Mouse (Mus musculus) hindbrain, postnatal 0 days (tissue): ENCODE data around the gene Pcnx2. TPM values are rescaled to one million over a fixed set of nuclear protein-coding genes. Genes with fewer than 3 reads are reported as not detected.

Source experiments
- ATAC-seq: fragments of 200-750 bp; cut with Nextera tagmentation; 2 replicates; pipeline ENCODE4 v1.8.0; 2017; ENCODE audit warnings: mild to moderate bottlenecking, moderate TSS enrichment, moderate library complexity
- DNase-seq: peaks from one replicate; pipeline ENCODE4 v3.0.0-alpha.2; 2015; ENCODE audit warnings: low spot score
- H3K27ac ChIP-seq: fragments of 300-500 bp; sonication (generic); 2 replicates; pipeline ENCODE4 v1.5.1; 2014; ENCODE audit warnings: mild to moderate bottlenecking
- H3K27me3 ChIP-seq: fragments of 300-500 bp; sonication (generic); 2 replicates; pipeline ENCODE4 v1.6.1; 2014; ENCODE audit warnings: low read length, mixed read lengths; ENCODE audit not compliant: insufficient read depth
- H3K36me3 ChIP-seq: fragments of 300-500 bp; sonication (generic); 2 replicates; pipeline ENCODE4 v1.6.1; 2014; ENCODE audit warnings: low read length, mixed read lengths; ENCODE audit not compliant: insufficient read depth
- H3K4me1 ChIP-seq: fragments of 300-500 bp; sonication (generic); 2 replicates; pipeline ENCODE4 v1.6.1; 2014; ENCODE audit warnings: antibody characterized with exemption, low read length, mixed read lengths; ENCODE audit not compliant: insufficient read depth
- H3K4me2 ChIP-seq: fragments of 300-500 bp; sonication (generic); 2 replicates; pipeline ENCODE4 v1.6.1; 2014; ENCODE audit warnings: low read depth, mild to moderate bottlenecking, low read length, moderate library complexity, mixed read lengths
- H3K4me3 ChIP-seq: fragments of 300-500 bp; sonication (generic); 2 replicates; pipeline ENCODE4 v1.5.1; 2014; ENCODE audit warnings: low read length
- H3K9ac ChIP-seq: fragments of 300-500 bp; sonication (generic); replicated peaks from 2 replicates; pipeline ENCODE4 v1.6.1; 2014; ENCODE audit warnings: mild to moderate bottlenecking, low read length, moderate library complexity, mixed read lengths
- H3K9me3 ChIP-seq: fragments of 300-500 bp; sonication (generic); 2 replicates; pipeline ENCODE4 v1.6.1; 2016; ENCODE audit warnings: low read length, mixed read lengths
- CTCF ChIP-seq: IDR thresholded peaks from 2 replicates; pipeline ENCODE4 v1.5.1; 2016; ENCODE audit warnings: antibody characterized with exemption, control low read depth, low read depth
- WGBS: fragments of 180-500 bp; shearing (Covaris S2); extraction: QIAGEN DNeasy Blood & Tissue Kit; methylation state at CpG from one replicate; pipeline ENCODE4 v1.1.7; 2014; 5-methylcytosine and 5-hydroxymethylcytosine counted together
- polyA plus RNA-seq: library from polyadenylated mRNA; unstranded; fragments of >200 nt; fragmentation: Nextera tagmentation; extraction: Ambion mirVana; gene quantifications from 2 replicates; pipeline ENCODE4 v1.2.1, GENCODE M21; 2015
- total RNA-seq: library from RNA; depleted of rRNA; stranded (reverse); fragments of >200 nt; gene quantifications from 2 replicates; pipeline ENCODE4 v1.2.3, GENCODE M21; 2014

Pcnx2 gene
- total and polyA plus RNA-seq, 2 experiments from 2014 or later, result 3.0 to 11.8 TPM

DNA sequence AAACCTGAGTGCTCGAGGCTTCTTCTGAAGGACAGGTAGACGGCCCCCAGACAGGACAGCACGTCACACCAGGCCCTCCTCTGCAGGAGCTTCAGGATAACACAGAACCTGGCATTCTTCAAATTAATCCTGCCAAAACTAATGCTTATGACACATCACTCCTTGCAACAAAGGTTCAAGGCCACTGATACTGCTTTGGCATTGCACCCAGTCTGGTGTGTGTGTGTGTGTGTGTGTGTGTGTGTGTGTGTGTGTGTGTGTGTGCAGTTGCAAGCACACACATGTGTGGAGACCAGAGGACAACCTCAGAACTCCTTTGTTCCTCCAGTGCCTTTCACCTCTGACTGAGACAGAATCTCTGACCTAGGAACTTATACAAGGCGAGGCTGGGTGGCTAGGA, 15.1 kb upstream of the Pcnx2 start:
- peaks cover 29% of the 10 kb centered on the region for H3K27me3 ChIP-seq
- H3K4me1 ChIP-seq, result 0 out of 2 replicates have a peak, but pooled peaks cover 6% of the 10 kb centered on the region
- TF ChIP-seq CTCF, result no peak
- H3K4me2 ChIP-seq, result no peak overlapping the region
- no peak overlapping the region for H3K4me3 ChIP-seq
- DNase-seq (no peak), ATAC-seq (no peak)
- no peaks in the 10 kb centered on the region for H3K9me3 ChIP-seq
- H3K9ac ChIP-seq, result no peak overlapping the region
- 86% methylated on average over 4 of the region's 4 CpGs for WGBS
- H3K27ac ChIP-seq, result no peak overlapping the region
- H3K36me3 ChIP-seq, result no peaks in the 10 kb centered on the region

- 3% methylated on average over 27 of the region's 31 CpGs for WGBS
- no peaks in the 10 kb centered on the region for H3K9me3 ChIP-seq
- H3K27ac ChIP-seq, result no peak overlapping the region
- H3K27me3 ChIP-seq, result peaks cover 29% of the 10 kb centered on the region
- no peaks in the 10 kb centered on the region for H3K36me3 ChIP-seq
- DNase-seq (no peak), ATAC-seq (no peak; the same call in 1 of the 2 replicates)
- peak overlapping the region; percentile 57 for H3K4me3 ChIP-seq
- TF ChIP-seq CTCF, result no peak
- peak overlapping the region; percentile 63 for H3K9ac ChIP-seq
- H3K4me2 ChIP-seq, result peak overlapping the region; percentile 98
- 0 out of 2 replicates have a peak, but pooled peaks cover 6% of the 10 kb centered on the region for H3K4me1 ChIP-seq
Observed at GRCm38 (mm10) chr8:125911229-125911580, 13.1 kb upstream of the Pcnx2 start.

- WGBS, result 1% methylated on average over 86 of the region's 93 CpGs
- H3K36me3 ChIP-seq, result no peaks in the 10 kb centered on the region
- DNase-seq (peak; percentile 48), ATAC-seq (peak; percentile 64)
- H3K4me3 ChIP-seq, result peak within 1 kb of the TSS; percentile 57
- H3K27me3 ChIP-seq, result peaks cover 29% of the 10 kb centered on the region
- peak within 1 kb of the TSS; percentile 98 for H3K4me2 ChIP-seq
- H3K27ac ChIP-seq, result no peak within 1 kb of the TSS
- no peaks in the 10 kb centered on the region for H3K9me3 ChIP-seq
- H3K4me1 ChIP-seq, result 0 out of 2 replicates have a peak, but pooled peaks cover 6% of the 10 kb centered on the region
- no peak for TF ChIP-seq CTCF
- H3K9ac ChIP-seq, result peak within 1 kb of the TSS; percentile 63
Observed at GRCm38 (mm10) chr8:125910365-125911228, 12.5 kb upstream of the Pcnx2 start, which contains the start of gene Map3k21. TSS of gene Map3k21 (plus strand) at chr8:125910450.

DNA sequence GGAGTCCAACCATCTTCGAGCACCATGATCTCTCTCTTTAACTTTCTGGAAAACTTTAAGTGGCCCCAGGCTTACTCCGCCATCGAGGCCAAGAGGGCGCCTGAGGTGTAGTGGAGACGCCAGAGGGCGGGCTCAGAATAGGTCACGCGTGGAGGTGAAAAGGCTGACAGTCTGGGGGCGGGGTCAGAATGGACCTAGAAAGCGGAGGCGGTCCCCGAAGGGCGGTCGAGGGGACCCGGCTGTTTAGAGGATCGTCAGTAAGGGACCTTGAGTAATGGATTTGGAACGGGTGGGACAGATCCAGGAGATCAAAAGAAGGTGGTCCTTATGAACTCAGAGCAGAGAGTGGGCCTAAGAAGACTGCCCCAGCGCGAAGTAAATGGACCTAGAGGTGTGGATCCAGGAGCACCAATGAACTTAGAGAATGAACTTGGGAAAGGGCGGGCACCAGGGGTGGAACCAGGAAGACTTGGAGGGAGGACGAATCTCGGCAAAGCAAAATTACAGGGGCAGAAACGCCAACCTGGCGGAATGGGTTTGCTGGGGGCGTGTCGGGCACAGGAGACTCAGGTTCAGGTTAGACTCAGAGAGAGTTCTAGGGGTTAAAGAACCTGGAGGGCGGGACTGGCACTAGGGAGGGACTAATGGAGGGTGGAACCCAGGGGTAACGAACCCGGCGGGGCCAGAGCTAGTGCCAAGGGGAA, 11.7 kb upstream of the Pcnx2 start:
- H3K27ac ChIP-seq, result no peak overlapping the region
- DNase-seq (no peak), ATAC-seq (no peak)
- H3K4me2 ChIP-seq, result peak overlapping the region; percentile 98
- H3K9ac ChIP-seq, result peak overlapping the region; percentile 63
- 0 out of 2 replicates have a peak, but pooled peaks cover 6% of the 10 kb centered on the region for H3K4me1 ChIP-seq
- WGBS, result 5% methylated on average over 30 of the region's 30 CpGs
- no peak for TF ChIP-seq CTCF
- peaks cover 29% of the 10 kb centered on the region for H3K27me3 ChIP-seq
- peak overlapping the region; percentile 57 for H3K4me3 ChIP-seq
- H3K9me3 ChIP-seq, result no peaks in the 10 kb centered on the region
- H3K36me3 ChIP-seq, result no peaks in the 10 kb centered on the region

GRCm38 (mm10) chr8:125907311-125907710, 9.2 kb upstream of the Pcnx2 start:
- H3K4me1 ChIP-seq, result 0 out of 2 replicates have a peak, but pooled peaks cover 6% of the 10 kb centered on the region
- ATAC-seq, result no peak
- peaks cover 29% of the 10 kb centered on the region for H3K27me3 ChIP-seq
- WGBS, result 76% methylated on average over 2 of the region's 2 CpGs
- TF ChIP-seq CTCF, result peak; percentile 39
- H3K4me2 ChIP-seq, result no peak overlapping the region
- no peaks in the 10 kb centered on the region for H3K36me3 ChIP-seq
- no peak for DNase-seq
- no peak overlapping the region for H3K27ac ChIP-seq
- no peaks in the 10 kb centered on the region for H3K9me3 ChIP-seq
- H3K9ac ChIP-seq, result no peak overlapping the region
- H3K4me3 ChIP-seq, result no peak overlapping the region

DNA sequence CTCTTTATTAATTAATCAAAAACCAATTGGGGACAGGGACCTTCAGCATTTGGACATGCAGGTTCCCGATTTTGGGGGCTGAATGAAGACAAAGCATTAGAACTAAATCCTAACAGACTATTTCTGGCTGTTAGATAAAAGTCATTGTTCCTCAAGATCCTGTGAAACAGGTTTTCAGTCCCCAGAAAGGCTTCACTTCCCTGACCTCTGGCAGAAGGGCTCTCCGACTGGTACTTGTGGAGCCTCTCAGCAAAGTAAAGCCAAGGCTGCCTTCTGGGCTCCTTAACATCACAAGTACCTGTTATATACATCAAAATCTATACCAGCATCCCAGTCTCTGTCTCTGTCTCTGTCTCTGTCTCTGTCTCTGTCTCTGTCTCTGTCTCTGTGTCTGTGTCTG, 7.2 kb upstream of the Pcnx2 start:
- Histone ChIP-seq H3K4me3 (no peak overlapping the region), H3K4me2 (no peak overlapping the region), H3K4me1 (no peaks in the 10 kb centered on the region), H3K36me3 (no peaks in the 10 kb centered on the region), H3K9me3 (no peaks in the 10 kb centered on the region), H3K27me3 (peaks cover 11% of the 10 kb centered on the region; the same call in 1 of the 2 replicates), H3K9ac (no peak overlapping the region), H3K27ac (no peak overlapping the region)
- WGBS, result 79% methylated on average over 2 of the region's 2 CpGs
- no peak for TF ChIP-seq CTCF
- DNase-seq, result no peak
- ATAC-seq, result no peak
